Mouse (Mus musculus): ENCODE results near the gene Trim72.

The Trim72 gene

DNA sequence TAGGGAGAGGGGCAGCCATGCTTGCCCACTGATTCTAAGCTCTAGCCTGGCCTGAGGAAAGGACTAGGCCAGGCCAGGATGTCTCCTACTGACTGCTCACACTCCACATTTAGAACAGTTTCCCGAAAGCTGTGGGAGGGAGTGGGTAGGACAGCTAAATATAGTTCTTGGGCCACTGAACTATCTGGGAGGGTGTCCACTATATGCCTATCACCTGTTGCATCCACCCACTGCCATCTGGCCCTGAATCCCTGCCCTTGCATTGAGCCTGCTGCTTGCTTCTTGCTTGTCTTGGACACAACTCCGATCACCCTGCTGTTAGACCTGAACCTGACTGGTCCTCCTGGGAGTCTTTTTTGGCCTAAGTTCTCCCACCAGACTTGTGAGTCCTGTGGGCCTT lies at the start of gene Trim72:
TSS of gene Trim72 (plus strand) at position 262 of the 400 bp plus-strand sequence.
- no peak for DNase-seq (ENCODE audit: low read depth)

DNA sequence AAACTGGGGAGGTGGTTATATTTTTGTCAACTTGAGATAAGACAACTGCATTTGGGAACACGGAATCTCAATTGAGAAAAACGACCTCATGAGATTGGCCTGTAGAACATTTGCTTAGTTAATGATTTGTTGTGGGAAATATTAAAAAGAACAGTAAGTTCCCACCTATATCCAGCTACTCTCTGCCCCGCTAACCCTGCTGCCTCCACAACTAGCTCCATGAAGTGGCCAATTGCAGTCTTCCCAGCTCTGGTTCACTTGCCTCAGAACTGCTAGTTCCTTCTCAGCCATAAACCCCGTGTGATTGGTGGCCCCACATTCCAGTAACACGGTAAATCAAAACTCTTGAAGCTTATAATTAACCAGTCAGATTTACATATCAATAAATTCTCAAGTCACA lies 44.4 kb upstream of the Trim72 start:
- DNase-seq (ENCODE audit: low read depth), result no peak

DNA sequence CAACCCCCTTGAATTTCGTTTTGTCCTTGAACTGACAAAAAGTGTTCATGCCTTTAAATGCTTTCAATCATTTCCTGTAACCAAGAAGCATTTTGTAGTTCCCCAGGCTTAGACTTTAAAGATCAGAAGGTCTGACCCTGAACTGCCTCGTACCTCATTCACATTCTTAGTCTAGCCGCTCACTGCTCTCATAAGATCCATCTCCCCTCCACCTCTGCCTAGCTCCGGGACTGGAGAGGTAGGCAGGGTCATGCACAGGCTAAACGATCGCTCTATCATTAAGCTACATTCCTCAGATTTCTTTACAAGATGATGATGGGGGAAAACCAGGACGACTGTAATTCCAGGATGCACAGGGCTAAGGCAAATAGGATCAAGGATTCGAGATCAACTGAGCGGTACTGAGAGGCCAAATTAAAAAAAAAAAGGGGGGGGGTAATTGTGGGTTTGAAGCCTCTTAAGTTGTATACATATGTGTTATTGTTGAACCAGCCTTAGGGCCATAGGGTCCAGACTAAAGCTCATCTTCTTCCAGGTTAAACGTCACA lies 37.3 kb upstream of the Trim72 start:
- DNase-seq (ENCODE audit: low read depth), result no peak

DNA sequence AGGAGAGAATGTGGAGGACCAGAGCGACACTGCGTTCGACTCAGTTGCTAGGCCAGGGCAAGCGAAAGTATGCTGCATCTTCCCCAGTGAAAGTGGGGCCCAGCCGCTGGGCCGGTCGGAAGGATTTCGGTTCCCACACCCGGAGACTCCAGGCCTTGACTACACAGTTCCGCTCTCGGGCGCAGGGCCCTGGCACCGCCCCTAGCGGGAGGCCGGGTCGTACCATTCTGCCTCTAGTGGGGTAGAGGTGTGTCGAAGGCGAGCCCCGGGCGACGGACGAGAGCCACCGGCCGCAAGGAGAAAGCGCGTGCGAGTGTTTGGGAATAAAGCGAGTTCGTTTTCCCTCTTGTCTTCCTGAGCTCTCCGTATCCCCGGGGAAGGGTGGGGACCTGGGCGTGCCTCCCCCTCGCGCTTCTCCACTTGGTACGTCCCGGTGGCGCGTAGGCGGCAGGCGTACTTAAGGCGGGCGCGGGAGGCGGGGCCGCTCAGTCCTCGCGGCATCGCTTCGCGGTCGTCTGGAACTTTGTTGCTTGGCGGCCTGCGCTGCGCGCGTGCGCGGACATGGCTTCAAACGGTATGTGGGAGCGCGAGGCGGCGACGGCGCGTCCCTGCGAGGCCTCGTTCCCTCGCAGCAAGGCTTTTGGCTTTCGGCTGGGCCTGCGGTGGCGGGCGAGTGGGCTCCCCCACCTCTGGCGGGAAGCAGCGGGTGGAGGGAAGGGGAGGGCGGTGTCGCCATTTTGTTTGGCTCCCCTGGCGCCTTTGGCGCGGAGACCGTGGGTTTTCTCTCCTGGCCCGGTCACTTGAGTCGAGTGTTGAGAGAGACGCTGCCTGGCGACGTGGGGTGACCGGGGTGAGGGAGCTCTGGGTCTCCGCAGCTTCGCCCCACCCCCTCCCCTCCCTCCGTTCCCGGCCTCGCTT lies 36.5 kb upstream of the Trim72 start, which contains the start of gene Fus:
TSS of gene Fus (plus strand) at position 454 of the 918 bp plus-strand sequence.
- DNase-seq (ENCODE audit: low read depth), result peak; percentile 64

DNA sequence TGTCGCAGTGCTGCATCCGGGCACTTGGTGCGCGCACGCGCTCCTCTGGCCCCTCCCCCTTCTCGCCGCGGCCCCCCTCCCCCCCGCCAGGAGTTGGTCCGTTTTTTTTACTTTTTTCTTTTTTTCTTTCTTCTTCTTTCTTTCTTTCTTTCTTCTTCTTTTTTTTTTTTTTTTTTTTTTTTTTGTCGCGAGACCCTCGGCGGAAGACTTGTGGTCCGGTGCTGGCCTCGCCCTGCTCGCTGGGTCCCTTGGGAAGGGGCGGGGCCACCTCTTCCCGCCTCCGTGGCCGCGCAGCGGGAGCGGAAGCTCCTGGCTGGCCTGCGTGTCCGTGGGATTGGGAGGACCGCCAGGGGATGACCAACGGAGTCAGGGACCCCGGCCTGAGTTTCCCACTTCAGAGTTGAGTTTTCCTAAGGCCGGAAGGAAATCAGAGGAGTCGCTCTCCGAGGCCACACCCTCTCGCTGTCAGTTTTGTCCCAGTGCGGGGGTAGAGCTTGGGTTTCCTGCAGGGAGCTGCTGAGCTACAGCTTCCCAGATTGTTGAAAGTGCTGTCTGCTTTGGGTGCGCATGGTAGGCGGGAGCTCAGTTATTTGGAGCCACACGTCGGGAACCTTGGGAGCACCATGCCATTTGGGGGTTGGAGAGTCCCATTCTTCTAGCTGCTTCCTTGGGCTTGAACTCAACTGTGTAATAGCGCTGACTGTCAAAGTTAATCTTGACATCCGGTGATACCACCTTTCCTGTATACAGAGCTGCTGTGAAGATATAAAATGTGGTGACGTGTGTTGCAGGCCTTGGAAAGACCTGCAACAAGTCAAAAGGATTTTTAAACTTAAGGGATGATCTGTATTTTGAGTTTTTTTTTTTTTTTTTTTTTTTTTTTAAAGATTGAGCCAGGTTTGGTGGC lies 35.6 kb upstream of the Trim72 start:
- DNase-seq (ENCODE audit: low read depth), result no peak

DNA sequence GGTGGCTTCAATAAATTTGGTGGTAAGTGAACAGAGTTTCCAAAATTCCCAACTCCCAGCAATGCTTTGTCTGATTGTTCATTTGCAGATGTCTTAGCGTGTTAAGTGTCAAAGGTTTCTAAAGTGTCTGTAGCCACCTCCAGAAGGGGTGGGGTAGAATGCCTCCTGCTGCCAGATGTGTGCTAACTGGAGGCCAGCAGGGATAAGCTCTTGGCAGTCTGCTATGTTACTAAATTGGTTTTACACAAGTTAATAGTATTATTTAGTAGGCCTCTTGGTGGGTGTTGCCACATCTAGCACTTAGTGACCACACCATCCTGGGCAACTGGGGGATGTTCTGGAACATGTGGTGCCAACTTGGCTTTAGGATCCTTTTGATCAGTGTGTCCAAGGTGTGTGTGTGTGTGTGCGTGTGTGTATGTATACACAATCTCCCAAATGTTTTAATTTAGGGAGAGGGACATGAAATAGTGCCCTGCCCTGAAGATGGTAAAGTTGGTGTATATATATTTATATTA lies 29.3 kb upstream of the Trim72 start:
- DNase-seq (ENCODE audit: low read depth), result no peak

DNA sequence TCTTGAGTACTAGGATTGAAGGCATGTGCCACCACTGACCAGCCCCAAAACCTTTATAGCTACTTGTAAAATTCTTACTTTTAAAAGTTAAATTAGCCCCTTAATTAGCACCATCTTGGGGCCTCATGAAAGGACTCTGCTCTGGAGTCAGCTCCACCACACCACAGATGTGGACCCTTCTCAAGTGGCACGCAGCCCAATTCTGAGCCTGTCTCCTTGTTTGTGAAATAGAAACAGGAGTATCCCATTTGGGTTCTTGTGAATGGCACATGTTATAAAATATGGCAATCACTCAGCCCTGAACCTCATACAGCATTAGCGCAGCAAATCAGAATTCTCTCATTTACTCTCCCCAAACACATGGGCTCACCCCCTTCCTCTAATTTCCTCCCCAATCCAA lies 24.9 kb upstream of the Trim72 start:
- no peak for DNase-seq (ENCODE audit: low read depth)

DNA sequence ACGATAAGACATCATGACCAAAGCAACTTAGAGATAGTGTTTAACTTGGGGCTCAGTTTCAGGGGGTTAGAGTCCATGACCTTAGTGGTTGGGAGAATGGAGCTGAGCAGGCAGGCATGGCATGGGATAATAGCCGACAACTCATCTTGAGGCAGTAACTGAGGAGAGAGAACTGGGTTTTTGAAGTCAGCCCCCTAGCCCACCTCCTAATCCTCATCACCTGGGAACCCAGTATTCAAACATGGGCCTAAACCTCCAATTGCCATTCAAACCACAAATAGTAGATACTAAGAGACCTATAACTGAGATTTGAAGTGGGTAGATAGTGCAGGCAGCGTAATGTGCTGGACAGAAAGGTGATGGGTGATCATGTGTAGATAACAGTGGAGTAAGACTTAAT lies 23.1 kb upstream of the Trim72 start:
- no peak for DNase-seq (ENCODE audit: low read depth)

DNA sequence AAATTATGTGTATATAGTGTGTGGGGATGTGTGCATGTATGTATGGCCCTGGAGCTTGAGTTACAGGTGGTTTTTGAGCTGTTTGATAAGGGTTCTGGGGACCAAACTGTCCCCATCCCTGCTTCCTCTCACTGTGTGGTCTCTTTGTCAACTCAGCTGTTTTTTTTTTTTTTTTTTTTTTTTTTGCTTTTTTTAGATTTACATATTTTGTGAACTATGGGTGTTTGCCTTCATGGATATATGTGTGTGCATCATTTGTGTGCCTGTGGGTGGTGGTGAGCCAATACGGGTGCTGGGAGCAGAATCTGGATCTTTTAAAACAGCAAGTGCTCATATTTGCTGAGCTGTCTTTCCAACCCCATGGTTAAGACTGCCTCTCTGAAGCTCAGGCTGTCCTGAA lies 14.8 kb upstream of the Trim72 start:
- no peak for DNase-seq (ENCODE audit: low read depth)

DNA sequence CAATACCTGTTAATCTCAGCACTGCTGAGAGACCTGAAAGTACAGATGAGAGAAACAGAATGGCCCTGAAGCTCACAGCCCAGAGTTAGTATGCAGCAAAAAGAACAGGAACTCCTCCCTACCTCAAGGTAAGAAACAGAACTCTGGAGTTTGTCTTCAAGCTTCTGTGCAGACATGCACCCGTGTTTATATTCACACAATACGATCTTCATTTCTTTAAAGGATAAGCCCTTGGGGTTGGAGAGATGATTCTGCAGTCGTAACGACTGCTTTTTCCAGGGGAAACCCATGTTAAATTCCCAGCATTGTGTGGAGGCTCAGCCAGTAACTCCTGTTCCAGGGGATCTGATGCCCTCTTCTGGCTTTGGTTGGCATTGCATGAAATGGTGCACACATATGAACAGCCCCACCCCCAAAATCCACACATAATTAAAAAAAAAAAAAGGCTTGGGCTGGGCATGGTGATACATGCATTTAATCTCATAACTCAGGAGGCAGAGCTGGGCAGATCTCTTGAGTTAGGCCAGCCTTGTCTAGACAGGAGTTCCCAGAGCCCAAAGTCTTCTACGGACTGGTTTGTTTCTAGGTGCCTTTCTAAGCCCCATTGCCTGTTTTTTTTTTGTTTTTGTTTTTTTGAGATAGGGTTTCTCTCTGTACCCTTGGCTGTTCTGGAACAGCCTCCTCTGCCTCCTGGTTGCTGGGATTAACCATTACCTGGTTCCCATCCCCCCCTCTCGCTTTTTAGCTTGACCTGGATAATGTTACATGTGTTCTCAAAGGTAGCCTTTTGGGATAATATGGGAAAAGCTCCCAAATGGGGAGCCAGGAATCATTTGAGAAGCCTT lies 11.9 kb upstream of the Trim72 start:
- peak; percentile 40 for DNase-seq (ENCODE audit: low read depth)

DNA sequence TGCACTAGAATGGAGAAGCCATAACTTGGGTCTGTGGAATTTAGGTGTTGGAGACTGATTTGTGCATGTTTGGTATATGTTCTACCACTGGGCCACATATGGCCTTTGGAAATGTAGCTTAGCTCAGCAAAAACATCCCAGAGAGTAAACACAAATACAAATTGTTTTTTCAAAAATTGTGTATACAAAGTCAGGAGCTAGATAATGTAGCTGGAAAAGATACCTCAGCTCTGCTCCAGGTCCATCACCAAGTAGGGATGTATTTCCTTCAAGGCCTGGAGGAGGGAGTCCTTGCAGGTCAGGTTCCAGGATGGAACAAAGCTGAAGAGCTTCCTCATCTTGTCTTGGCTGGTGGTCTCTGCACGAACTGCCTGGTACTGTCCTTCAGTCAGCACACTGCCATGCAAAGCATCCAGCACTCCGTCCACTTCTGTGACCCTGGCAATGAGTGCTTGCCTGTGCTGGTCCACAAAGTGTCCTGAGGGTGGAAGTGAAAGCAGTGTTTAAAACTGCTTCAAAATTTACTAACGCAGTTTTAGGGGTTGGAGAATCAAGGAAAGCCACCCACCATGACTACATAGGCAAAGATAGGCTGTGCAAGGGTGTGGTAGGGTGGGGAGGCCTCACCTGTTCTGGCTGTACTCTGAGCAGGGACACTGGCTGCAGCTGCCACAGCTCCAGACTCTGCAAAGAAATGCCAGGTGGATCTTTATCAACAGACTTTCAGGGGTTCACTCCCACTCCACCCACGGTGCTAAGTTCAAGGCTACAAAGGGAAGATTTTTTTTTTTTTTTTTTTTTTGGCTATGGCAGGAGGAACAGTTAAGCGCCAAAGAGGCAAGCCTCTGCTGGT lies 11.0 kb upstream of the Trim72 start:
- DNase-seq (ENCODE audit: low read depth), result no peak

DNA sequence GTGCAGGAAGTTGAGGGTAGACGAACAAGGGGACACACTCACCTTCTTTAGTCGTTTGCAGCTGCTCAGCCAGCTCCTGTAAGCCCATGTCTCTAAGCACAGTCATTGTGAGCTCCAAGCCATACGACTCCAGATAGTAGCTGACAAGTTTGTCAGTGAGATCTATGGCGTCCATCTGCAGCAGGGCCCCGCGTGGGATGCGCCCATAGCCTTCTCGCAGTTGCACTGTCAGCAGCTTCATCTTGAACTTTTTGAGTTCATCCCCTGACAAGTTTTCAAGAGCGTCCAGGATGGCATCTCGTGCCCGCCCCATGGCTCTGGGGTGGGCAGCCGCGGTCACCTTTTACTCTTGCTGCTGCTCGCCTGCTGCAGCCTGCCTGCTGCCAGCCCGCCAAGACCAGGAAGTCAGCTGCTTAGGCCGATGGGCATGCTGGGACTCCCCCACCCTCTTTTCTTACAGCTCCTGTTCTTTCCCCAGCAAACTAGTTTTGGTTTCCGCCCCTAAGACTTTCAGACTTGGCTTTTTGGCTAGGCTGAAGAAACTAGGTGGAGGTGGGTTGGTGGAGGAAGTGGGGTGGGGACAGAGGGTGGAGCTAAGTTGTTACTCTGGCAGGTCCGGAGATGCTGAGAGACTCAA lies 10.3 kb upstream of the Trim72 start, which contains the start of gene Pycard:
TSS of gene Pycard (minus strand) at position 527 of the 637 bp plus-strand sequence.
- DNase-seq (ENCODE audit: low read depth), result no peak

DNA sequence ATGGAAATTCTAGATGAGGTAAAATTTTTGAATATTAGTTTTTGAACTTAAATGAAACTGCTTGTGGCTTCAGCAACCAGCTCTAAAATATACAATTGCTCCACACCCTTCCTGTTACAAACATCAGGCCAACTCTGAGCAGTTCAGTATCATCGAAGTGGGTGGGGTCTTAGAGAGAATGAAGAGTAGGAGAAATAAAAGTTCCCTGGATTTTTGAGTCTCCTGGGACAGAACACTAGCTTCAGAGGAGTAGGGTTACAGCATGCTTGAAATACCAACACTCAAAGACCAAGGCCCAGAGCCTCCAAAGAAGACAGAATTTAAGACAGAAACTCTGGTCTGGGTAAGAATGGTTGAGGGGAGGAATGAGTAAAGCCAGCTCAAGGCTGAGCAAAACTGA lies 4.3 kb upstream of the Trim72 start:
- DNase-seq (ENCODE audit: low read depth), result no peak

DNA sequence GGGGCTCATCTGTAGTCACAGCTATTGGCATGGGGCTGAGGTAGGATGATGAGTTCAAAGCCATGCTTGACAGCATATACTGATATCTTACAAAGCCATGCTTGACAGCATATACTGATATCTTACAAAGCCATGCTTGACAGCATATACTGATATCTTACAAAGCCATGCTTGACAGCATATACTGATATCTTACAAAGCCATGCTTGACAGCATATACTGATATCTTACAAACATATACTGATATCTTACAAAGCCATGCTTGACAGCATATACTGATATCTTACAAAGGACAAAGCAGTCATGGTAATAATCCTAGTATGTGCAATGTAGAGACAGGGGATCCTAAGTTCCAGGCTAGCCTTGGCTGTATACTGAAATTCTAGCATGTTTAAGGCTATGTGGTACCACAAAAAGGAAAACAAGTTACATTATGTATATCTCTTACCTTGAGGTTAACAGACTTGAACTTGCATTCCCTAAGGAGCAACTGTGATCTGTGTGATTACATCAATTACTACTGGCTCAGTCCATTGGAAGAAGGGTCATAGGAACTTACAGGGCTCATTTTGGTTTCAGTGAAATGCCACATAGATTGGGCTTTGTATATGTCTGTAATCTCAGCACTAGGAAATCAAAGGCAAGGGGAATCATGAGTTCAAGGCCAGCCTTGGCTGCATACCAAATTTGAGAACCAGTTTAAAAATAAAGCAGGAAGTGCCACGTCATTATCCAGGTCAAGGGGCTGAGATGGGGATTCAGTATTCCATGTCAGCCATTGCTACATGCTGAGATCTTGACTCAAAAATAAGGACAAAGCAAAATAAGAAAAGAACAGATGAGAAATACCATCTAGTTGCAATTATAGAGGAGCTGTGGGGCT lies 3.4 kb upstream of the Trim72 start:
- DNase-seq (ENCODE audit: low read depth), result no peak

DNA sequence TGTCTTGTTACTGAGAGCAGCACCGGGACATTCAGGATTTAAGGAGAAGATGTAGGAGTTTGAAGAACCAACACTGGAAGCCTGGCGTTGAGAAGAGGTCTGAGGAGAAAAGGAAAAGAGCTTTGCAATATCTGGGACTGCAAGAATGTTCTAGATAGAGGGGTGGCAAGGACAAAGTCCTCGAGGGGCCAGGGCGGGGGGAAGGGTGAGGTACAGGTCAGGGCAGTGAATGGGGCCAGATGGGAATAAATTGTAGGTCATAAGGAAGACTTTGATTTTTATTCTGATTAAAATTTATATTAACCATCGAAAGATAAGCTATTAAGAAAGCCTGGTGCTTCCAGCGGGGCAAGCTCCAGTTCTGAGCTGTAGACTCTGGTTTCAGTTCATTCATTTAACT lies 651 bp upstream of the Trim72 start:
- no peak for DNase-seq (ENCODE audit: low read depth)

DNA sequence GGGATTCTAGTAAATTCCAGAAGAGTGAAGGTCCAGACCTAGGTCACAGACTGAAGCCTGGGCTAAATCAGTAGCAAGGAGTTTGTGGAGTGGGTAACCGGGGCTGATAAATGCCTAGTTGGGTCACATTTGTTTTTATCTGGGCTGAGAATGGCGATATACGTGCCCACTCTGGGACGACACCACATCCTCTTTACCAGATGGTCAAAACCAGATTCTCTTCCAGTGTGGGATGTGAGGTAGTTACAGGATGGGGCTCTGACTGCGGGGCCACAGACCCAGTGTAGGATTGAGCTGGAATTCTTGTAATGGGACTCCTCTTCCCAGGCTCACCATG lies 369 bp downstream of the Trim72 start:
- no peak for DNase-seq (ENCODE audit: low read depth)

DNA sequence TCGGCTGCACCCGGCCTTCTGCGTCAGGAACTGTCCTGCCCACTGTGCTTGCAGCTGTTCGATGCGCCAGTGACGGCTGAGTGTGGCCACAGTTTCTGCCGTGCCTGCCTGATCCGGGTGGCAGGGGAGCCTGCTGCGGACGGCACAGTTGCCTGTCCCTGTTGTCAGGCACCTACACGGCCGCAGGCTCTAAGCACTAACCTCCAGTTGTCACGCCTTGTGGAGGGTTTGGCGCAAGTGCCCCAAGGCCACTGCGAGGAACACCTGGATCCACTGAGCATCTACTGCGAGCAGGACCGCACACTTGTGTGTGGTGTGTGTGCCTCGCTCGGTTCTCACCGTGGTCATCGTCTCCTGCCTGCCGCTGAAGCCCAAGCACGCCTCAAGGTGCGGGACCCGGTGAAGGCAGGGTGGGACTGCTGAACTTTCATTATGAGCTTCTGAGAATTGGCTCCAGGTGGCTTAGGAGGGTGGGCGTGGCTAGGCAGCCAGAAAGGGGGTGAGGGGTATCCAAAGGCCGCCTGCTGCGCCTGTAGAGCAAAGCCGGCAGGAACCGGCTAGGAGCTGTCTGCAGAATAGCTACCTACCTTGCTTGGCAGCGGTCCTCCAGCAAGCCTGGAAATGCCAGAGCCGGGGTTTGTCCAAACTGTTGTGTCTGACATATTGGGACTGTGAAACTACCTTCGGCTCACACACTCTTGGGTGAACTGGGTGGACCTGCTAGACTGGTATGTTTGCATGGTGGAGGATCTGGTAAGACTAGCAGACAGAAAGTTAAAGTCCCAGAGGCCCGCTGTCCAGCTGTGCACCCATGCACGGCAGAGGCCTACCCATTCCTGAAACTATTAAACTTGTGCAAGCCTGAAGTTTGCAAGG lies 976 bp downstream of the Trim72 start:
- no peak for DNase-seq (ENCODE audit: low read depth)

DNA sequence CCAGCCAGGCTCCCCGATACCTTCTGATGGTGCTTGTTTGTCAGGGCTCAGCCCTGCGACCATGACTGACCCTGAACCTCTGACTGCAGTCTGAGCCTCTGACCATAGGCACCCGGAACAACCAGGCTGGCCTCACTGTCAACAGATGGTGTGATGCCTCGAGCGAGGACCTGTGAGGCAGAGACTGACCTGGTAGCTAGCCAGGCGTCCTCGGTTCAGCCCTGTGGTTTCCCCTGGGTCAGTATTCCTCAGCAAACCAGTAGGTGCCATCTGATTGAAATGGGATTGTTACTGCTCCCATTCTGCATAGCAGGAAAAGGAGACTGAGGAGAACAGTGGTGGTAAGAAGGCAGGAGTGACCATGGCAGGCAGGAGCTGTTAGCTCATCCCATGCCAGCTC lies 2.4 kb downstream of the Trim72 start:
- DNase-seq (ENCODE audit: low read depth), result no peak

Data from fibroblast of lung, adult 2 months (primary cell).